Mouse (Mus musculus): ENCODE measurements at regions not wholly inside any gene's neighbourhood (a gene's known extent, or its start where the extent isn't known, plus 50 kb on each side); places are given as distances from the start of the nearest gene placed in this dataset.

DNA sequence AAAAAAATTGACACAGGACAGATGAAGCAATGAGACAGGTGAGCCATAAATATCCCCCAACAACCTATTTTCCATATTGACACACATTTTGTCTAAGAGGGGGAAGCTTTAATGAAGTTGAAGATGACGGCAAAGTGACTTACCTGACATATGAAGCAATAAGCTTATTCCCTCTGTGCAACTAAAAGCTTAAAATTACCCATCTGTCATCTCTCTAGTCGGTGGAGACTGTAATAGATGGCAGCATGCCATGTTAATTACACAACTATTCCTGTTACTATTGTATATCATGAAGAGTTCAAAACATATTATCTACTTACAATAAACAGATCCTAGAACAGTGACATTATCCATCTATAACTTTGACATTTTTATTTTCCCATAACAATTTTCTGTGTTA lies 818.0 kb downstream of the Sis start:
- Histone ChIP-seq H3K27me3 (ENCODE audit: control insufficient read depth, insufficient read depth, low read length) (no peaks in the 10 kb centered on the region), H3K27ac (ENCODE audit: low read depth, low read length) (no peak overlapping the region), H3K36me3 (ENCODE audit: control insufficient read depth, insufficient read depth, low read length) (no peaks in the 10 kb centered on the region), H3K4me3 (ENCODE audit: low read depth, low read length) (no peak overlapping the region), H3K9me3 (ENCODE audit: control insufficient read depth, low read length) (no peaks in the 10 kb centered on the region), H3K4me2 (ENCODE audit: low read depth, low read length) (no peak overlapping the region), H3K4me1 (ENCODE audit: control insufficient read depth, insufficient read depth, low read length) (no peaks in the 10 kb centered on the region), H3K9ac (replicated peaks; ENCODE audit: low read depth, low read length) (no peak overlapping the region)
- peak; percentile 63; the same call in 1 of the 2 replicates for ATAC-seq (ENCODE audit: low read depth)
- WGBS = 41% methylated on average over 2 of the region's 2 CpGs

Measured in neural tube, embryonic 14.5 days (tissue).